Mouse (Mus musculus): Measurements from ENCODE around the gene Galp. TPM values are rescaled to one million over a fixed set of nuclear protein-coding genes. Genes with fewer than 3 reads are reported as not detected.

Gene Galp
- polyA plus RNA-seq (2014; fragmentation: Illumina TruSeq; extraction: RNeasy Lipid Tissue Mini Kit (QIAGEN cat#74804); ENCODE audit: low read depth, low replicate concordance) = not detected

GRCm38 (mm10) chr7:6196790-6197189, at the start of gene Galp:
Gene Galp (plus strand): TSS chr7:6197090.

DNA sequence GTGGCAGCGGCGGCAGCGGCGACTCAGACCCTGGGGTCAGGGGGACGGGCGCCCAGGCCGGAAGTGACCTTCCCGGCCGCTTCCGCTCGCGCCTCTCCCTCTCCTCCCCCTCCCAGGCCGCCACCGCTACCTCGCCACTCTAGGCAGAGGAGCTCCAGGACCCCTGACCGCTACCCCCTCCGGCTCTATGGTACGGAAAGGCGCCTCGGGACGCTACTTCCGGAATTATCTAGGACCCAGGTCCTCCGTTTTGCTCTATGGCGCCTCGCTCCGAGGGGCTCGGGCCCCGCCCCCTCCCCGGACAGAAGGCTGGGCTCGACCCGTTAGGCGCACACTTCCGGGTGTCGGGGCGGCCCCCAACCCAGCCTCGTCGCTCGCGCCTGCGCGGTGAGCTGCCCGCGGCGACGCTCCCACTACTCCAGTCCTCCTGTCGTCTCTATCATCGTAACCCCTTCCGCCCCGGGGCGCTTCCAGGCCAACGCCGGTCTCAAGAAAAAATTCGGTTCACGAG, 40.9 kb upstream of the Galp start, which contains the start of gene Zfp787:
TSS of gene Zfp787 (minus strand) at position 97 of the 511 bp plus-strand sequence.

DNA sequence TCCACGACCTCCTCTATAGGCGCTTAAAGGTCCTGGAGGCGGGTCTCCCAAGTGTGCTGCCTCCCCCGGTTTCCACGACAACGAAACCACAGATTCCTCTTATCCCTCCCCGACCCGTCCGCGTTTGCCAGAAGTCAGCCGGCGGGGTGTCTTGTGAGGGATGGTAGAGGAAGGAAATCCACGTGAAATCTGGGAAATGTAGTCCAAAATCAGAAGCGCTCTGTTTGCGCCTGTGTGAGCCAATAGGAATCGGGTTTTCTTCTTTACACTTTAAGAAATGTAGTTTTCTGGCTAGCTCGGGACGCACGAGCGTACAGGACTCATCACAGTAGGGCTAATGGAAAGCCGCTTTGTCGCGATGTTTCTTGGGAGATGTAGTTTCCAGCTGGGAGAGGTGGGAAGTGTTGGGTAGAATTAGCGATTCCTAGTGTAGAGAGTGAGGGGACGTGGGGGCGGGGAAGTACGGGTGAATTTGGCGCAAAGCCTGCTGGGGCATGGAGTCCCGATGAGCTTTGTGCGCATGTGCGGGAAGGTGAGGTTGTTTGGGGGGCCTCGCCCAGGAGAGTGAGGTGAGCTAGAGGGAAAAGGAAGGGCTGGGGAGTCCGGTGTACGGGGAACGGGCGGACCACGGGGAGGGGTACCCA, 24.8 kb upstream of the Galp start, which contains the start of gene Zfp444:
TSS of gene Zfp444 (plus strand) at position 221 of the 644 bp plus-strand sequence.

GRCm38 (mm10) chr7:6221978-6222377, 25.1 kb downstream of the Galp start, which contains the start of gene Zscan5b:
Gene Zscan5b (plus strand): TSS chr7:6222278.

DNA sequence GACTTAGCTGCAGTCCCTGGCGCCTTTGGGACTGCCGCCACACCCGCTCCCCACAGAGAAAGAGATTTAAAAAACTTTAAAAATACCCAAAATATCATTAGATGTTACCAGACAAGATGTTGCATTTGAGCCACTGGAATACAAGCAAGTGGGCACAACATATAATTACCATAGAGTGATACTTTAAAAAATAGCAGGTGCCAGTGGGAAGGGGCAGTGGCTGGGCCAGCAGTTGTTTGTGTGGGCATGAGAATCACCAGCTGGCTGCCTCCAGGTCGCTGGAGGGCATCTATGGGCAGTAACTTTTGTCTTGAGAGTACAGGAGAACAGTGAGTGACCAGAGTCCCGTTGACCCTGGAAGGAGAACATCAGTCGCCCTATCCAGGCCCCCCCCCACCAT, 55.5 kb downstream of the Galp start, which contains the start of gene Epp13:
TSS of gene Epp13 (plus strand) at position 301 of the 400 bp plus-strand sequence.

Other genes with a start within 250 kb of the Galp start
- not detected for gene Vmn1r65, start 186.1 kb upstream of the Galp start, polyA plus RNA-seq (2014; fragmentation: Illumina TruSeq; extraction: RNeasy Lipid Tissue Mini Kit (QIAGEN cat#74804); ENCODE audit: low read depth, low replicate concordance)
- not detected for gene Nlrp4c, start 151.9 kb upstream of the Galp start, polyA plus RNA-seq (2014; fragmentation: Illumina TruSeq; extraction: RNeasy Lipid Tissue Mini Kit (QIAGEN cat#74804); ENCODE audit: low read depth, low replicate concordance)
- 4.9 TPM for gene Zfp787, start 41.1 kb upstream of the Galp start, polyA plus RNA-seq (2014; fragmentation: Illumina TruSeq; extraction: RNeasy Lipid Tissue Mini Kit (QIAGEN cat#74804); ENCODE audit: low read depth, low replicate concordance)
- gene Zfp444, start 24.9 kb upstream of the Galp start, polyA plus RNA-seq (2014; fragmentation: Illumina TruSeq; extraction: RNeasy Lipid Tissue Mini Kit (QIAGEN cat#74804); ENCODE audit: low read depth, low replicate concordance) = 7.0 TPM
- not detected for gene Zscan5b, start 25.2 kb downstream of the Galp start, polyA plus RNA-seq (2014; fragmentation: Illumina TruSeq; extraction: RNeasy Lipid Tissue Mini Kit (QIAGEN cat#74804); ENCODE audit: low read depth, low replicate concordance)
- gene Epp13, start 55.6 kb downstream of the Galp start, polyA plus RNA-seq (2014; fragmentation: Illumina TruSeq; extraction: RNeasy Lipid Tissue Mini Kit (QIAGEN cat#74804); ENCODE audit: low read depth, low replicate concordance) = not detected
- gene Zfp667, start 89.5 kb downstream of the Galp start, polyA plus RNA-seq (2014; fragmentation: Illumina TruSeq; extraction: RNeasy Lipid Tissue Mini Kit (QIAGEN cat#74804); ENCODE audit: low read depth, low replicate concordance) = 8.7 TPM
- 3.1 TPM for gene Zfp583, start 134.2 kb downstream of the Galp start, polyA plus RNA-seq (2014; fragmentation: Illumina TruSeq; extraction: RNeasy Lipid Tissue Mini Kit (QIAGEN cat#74804); ENCODE audit: low read depth, low replicate concordance)
- 0.93 TPM for gene Gm3854, start 146.7 kb downstream of the Galp start, polyA plus RNA-seq (2014; fragmentation: Illumina TruSeq; extraction: RNeasy Lipid Tissue Mini Kit (QIAGEN cat#74804); ENCODE audit: low read depth, low replicate concordance)
- 5.0 TPM for gene Zfp78, start 166.2 kb downstream of the Galp start, polyA plus RNA-seq (2014; fragmentation: Illumina TruSeq; extraction: RNeasy Lipid Tissue Mini Kit (QIAGEN cat#74804); ENCODE audit: low read depth, low replicate concordance)
- 4.0 TPM for gene Zfp28, start 186.2 kb downstream of the Galp start, polyA plus RNA-seq (2014; fragmentation: Illumina TruSeq; extraction: RNeasy Lipid Tissue Mini Kit (QIAGEN cat#74804); ENCODE audit: low read depth, low replicate concordance)
- not detected for gene Smim17, start 201.6 kb downstream of the Galp start, polyA plus RNA-seq (2014; fragmentation: Illumina TruSeq; extraction: RNeasy Lipid Tissue Mini Kit (QIAGEN cat#74804); ENCODE audit: low read depth, low replicate concordance)
- not detected for gene Gm20715, start 213.2 kb downstream of the Galp start, polyA plus RNA-seq (2014; fragmentation: Illumina TruSeq; extraction: RNeasy Lipid Tissue Mini Kit (QIAGEN cat#74804); ENCODE audit: low read depth, low replicate concordance)
- gene Olfr1344, start 241.6 kb downstream of the Galp start, polyA plus RNA-seq (2014; fragmentation: Illumina TruSeq; extraction: RNeasy Lipid Tissue Mini Kit (QIAGEN cat#74804); ENCODE audit: low read depth, low replicate concordance) = not detected

Measured in kidney, adult 10 weeks (tissue).